Mouse (Mus musculus): ENCODE results near the gene Nup210. TPM values are rescaled to one million over a fixed set of nuclear protein-coding genes. Genes with fewer than 3 reads are reported as not detected.

Gene Nup210
- total and polyA plus RNA-seq, 3 experiments, result 46.3 to 394 (median 71.5) TPM

- TF ChIP-seq POLR2AphosphoS2 (IDR thresholded peaks at IDR 0.05; ENCODE audit: low read length), result no peak
- TF ChIP-seq GATA1 (IDR thresholded peaks at IDR 0.05; ENCODE audit: low read depth, low read length), result no peak
- no peak for TF ChIP-seq MYC (IDR thresholded peaks at IDR 0.05; ENCODE audit: low read depth, low read length)
- TF ChIP-seq CHD1 (IDR thresholded peaks at IDR 0.05; ENCODE audit: low read depth, low read length), result no peak
- TF ChIP-seq MXI1 (IDR thresholded peaks at IDR 0.05; ENCODE audit: low read depth, low read length), result no peak
- TF ChIP-seq TBP (IDR thresholded peaks at IDR 0.05; ENCODE audit: low read depth, low read length), result no peak
- Histone ChIP-seq H3K36me3 (ENCODE audit: control insufficient read depth in 1 of 2, insufficient read depth in 2 of 2, low read length in 2 of 2) (no peaks in the 10 kb centered on the region), H3K27me3 (ENCODE audit: control insufficient read depth in 1 of 2, insufficient read depth in 2 of 2, low read length in 2 of 2) (peaks cover 0 to 1% of the 10 kb centered on the region in 2 experiments; a peak in 1 of 4 replicates), H3K9me3 (replicated peaks; ENCODE audit: insufficient read depth, low read length) (no peaks in the 10 kb centered on the region), H3K79me2 (ENCODE audit: control insufficient read depth, insufficient read depth, low read length, poor library complexity) (no peaks in the 10 kb centered on the region), H3K27ac (ENCODE audit: control insufficient read depth, low read depth, low read length) (no peak overlapping the region), H3K4me3 (ENCODE audit: control insufficient read depth in 1 of 2, insufficient read depth in 1 of 2, low read depth in 2 of 2, low read length in 2 of 2) (no peak overlapping the region), H3K9ac (ENCODE audit: control insufficient read depth, low read depth, low read length, poor library complexity, severe bottlenecking) (no peak overlapping the region), H3K4me1 (ENCODE audit: control insufficient read depth in 1 of 2, insufficient read depth in 2 of 2, low read length in 2 of 2) (no peaks in the 10 kb centered on the region)
- no peak for DNase-seq (ENCODE audit: low read depth, low spot score)
Measured at GRCm38 (mm10) chr6:91146443-91147151, 30.0 kb upstream of the Nup210 start.

GRCm38 (mm10) chr6:91145572-91145971, 28.9 kb upstream of the Nup210 start:
- H3K27me3 ChIP-seq (ENCODE audit: control insufficient read depth in 1 of 2, insufficient read depth in 2 of 2, low read length in 2 of 2), result peaks cover 0 to 1% of the 10 kb centered on the region in 2 experiments; a peak in 1 of 4 replicates
- no peaks in the 10 kb centered on the region for H3K79me2 ChIP-seq (ENCODE audit: control insufficient read depth, insufficient read depth, low read length, poor library complexity)
- H3K36me3 ChIP-seq (ENCODE audit: control insufficient read depth in 1 of 2, insufficient read depth in 2 of 2, low read length in 2 of 2), result no peaks in the 10 kb centered on the region
- H3K4me3 ChIP-seq (ENCODE audit: control insufficient read depth in 1 of 2, insufficient read depth in 1 of 2, low read depth in 2 of 2, low read length in 2 of 2), result no peak overlapping the region
- no peak overlapping the region for H3K9ac ChIP-seq (ENCODE audit: control insufficient read depth, low read depth, low read length, poor library complexity, severe bottlenecking)
- no peaks in the 10 kb centered on the region for H3K4me1 ChIP-seq (ENCODE audit: control insufficient read depth in 1 of 2, insufficient read depth in 2 of 2, low read length in 2 of 2)
- no peak overlapping the region for H3K27ac ChIP-seq (ENCODE audit: control insufficient read depth, low read depth, low read length)
- no peak for DNase-seq (ENCODE audit: low read depth, low spot score)
- no peaks in the 10 kb centered on the region for H3K9me3 ChIP-seq (replicated peaks; ENCODE audit: insufficient read depth, low read length)
- no peak for TF ChIP-seq ZKSCAN1 (IDR thresholded peaks at IDR 0.05; ENCODE audit: low read depth, low read length)
- no peak for TF ChIP-seq MAFK (IDR thresholded peaks at IDR 0.05; ENCODE audit: borderline replicate concordance, low read depth, low read length)
- TF ChIP-seq MYC (IDR thresholded peaks at IDR 0.05; ENCODE audit: low read depth, low read length), result no peak
- TF ChIP-seq NELFE (IDR thresholded peaks at IDR 0.05; ENCODE audit: low read depth, low read length), result no peak
- no peak for TF ChIP-seq ETS1 (IDR thresholded peaks at IDR 0.05; ENCODE audit: low read depth, low read length)
- no peak for TF ChIP-seq ZC3H11A (IDR thresholded peaks at IDR 0.05; ENCODE audit: low read depth, low read length)
- no peak for TF ChIP-seq MYB (IDR thresholded peaks at IDR 0.05; ENCODE audit: low read depth, low read length)
- no peak for TF ChIP-seq SMC3 (IDR thresholded peaks at IDR 0.05; ENCODE audit: low read depth, low read length)
- TF ChIP-seq UBTF (IDR thresholded peaks at IDR 0.05; ENCODE audit: borderline replicate concordance, insufficient read depth, low read depth, low read length), result no peak
- no peak for TF ChIP-seq RCOR1 (IDR thresholded peaks at IDR 0.05; ENCODE audit: low read depth, low read length)
- no peak for TF ChIP-seq MXI1 (IDR thresholded peaks at IDR 0.05; ENCODE audit: low read depth, low read length)
- TF ChIP-seq USF2 (IDR thresholded peaks at IDR 0.05; ENCODE audit: borderline replicate concordance in 1 of 2, insufficient read depth in 1 of 2, low read depth in 1 of 2, low read length in 2 of 2), result no peak
- TF ChIP-seq KAT2A (conservative IDR thresholded peaks at IDR 0.05; ENCODE audit: low read depth, low read length), result no peak
- TF ChIP-seq EP300 (IDR thresholded peaks at IDR 0.05; ENCODE audit: low read depth in 1 of 2, low read length in 2 of 2), result no peak
- TF ChIP-seq POLR2AphosphoS2 (IDR thresholded peaks at IDR 0.05; ENCODE audit: low read length), result no peak
